Mouse (Mus musculus): ENCODE results near the gene Ptprn. TPM values are rescaled to one million over a fixed set of nuclear protein-coding genes. Genes with fewer than 3 reads are reported as not detected.
A peak's percentile ranks its signal among the peaks of the same experiment; 100 is the strongest.

Gene Ptprn
- total RNA-seq, 2 experiments from 2014 or later = 372 to 375 TPM

DNA sequence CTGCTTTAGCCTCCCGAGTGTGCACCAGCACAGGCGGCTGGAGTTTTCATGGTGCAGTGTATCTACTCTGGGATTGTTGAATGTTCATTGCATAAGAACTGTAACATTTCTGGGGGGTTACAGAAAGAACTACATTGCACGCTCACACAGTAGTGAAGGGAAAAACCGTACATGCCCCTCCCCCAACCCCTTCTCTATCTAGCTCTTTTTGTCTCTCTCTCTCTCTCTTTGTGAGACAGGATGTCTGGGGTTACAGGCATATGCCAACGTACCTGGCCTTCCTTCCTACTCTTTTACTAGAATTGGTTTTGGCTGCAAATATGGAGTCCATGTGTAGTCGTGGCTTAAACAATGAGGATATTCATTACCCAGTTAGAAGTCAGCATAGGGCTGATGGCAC is 41.4 kb downstream of the Ptprn start:
- DNase-seq = no peak

DNA sequence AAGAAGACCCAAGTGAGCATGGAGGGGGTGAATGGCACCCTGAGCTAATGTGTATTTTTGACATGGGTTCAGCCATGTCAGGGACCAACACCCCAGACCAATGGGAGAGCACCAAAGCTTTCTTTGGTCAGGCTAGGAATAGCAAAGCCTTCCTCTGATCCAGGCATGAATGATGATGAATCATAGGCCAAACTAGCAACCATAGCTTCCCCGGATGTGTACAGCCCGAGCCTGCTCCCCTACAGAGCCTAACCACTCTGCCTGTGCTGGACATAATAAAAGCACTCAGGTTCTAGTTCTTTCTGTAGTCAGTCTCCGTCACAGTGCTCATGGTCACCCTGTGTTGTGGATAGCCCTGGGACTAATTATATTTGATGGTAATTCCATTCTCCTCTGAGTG is 42.8 kb downstream of the Ptprn start:
- DNase-seq = no peak

- no peak for DNase-seq
Measured at GRCm38 (mm10) chr1:75219531-75219930, 44.8 kb downstream of the Ptprn start, which contains the start of gene Tuba4a. TSS of gene Tuba4a (minus strand) at chr1:75219865.

DNA sequence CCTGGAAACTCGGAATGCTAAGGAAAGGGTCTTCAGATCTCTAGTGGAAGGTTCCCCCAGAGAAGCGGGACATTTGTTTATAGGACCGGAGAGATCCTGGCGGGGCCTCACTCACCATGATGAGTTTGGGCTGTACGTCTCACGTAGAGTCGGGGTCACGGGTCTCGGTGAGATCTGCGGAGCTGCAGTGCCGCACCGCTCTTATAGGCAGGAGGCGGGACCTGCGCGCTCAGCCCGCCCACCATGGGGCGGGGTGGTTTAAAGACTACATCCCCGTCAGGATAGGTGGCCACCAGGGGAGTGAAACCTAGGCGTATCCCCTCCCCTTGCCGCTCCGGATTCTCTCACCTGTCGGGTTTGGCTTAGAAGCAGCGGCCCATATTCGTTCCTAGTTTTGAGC is 45.2 kb downstream of the Ptprn start:
- DNase-seq = peak; percentile 90 to 91

DNA sequence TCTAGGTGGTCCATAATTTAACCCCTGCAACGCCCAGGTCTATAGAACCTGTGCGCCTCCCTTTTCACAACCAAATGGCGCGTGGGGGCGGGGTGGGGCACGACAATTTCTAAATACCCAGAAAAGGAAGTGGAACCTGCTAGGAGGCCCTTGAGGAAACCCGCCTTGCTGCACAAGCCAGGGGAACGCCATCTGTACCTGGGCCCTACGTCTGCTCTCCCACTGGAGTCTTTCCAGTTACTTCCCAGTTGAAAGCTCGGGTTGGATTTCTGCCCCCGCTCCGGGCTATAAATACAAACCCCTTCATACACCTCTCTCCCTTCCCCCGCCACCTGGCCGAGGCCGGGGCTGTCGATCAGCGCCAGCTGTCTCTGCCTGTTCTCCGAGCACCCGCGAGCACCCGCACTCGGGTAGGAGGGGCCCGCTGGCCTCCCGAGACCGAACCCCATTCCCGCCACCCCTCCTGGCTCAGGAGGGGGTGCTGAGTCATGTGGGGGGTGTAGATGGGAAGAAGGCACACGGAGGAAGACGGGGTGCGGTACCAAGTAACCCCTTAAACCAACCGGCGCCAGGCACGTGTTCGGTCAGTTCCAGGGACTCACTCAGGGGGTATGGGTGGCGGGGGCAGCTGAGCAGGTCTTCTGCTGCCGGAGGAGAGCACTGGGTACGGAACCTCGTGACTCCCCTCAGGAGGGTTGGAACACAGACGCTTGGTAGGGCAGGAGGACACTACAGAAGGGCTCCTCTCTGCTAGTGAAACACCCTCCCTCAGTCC is 45.9 kb downstream of the Ptprn start:
- DNase-seq = peak; percentile 55 to 61

DNA sequence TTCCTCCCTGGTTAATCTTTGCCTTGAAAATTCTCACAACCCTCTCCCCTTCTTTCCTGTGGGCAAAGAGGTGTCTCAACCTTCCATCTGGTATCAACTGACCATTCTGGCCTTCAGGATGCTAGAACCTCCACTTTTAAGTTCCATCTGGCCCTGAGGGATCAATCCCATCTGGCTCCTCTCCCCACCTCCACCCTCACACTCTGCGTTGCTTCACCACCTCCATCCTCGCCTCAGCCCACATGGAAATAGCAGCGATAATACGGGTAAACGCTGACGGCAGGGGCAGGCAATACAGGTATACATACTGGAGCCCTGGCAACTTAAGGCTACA is 46.4 kb downstream of the Ptprn start:
- peak in 1 of 2 experiments; percentile 45 for DNase-seq

DNA sequence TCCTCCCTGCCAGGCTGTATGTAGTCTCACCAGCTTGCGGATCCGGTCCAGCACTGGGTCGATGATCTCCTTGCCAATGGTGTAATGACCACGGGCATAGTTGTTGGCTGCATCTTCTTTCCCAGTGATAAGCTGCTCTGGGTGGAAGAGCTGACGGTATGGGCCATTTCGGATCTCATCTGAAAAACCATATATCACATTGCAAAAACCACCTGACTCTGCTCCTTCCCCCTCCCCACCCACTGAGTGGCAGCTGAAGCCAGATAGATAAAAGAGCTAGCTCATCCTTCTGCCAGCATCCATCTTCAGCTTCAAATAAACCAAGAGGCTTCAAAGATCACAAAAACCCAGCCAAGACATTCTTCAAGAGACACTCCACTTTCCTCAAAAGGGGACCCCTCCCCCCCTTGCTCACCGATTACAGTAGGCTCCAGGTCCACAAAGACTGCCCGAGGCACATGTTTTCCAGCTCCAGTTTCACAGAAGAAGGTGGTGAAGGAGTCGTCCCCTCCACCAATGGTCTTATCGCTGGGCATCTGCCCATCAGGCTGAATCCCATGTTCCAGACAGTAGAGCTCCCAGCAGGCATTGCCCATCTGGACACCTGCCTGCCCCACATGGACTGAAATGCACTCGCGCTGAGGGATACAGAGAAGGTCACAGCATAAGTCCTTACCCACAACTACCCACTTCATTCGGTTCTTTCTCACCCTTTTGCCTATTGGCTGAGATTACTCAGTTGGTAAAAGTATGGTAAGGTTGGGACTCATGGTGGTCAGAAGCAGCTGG is 47.3 kb downstream of the Ptprn start:
- DNase-seq = peak in 1 of 2 experiments; percentile 9

- DNase-seq = peak in 1 of 2 experiments; percentile 9
Measured at GRCm38 (mm10) chr1:75215785-75216184, 48.5 kb downstream of the Ptprn start.

DNA sequence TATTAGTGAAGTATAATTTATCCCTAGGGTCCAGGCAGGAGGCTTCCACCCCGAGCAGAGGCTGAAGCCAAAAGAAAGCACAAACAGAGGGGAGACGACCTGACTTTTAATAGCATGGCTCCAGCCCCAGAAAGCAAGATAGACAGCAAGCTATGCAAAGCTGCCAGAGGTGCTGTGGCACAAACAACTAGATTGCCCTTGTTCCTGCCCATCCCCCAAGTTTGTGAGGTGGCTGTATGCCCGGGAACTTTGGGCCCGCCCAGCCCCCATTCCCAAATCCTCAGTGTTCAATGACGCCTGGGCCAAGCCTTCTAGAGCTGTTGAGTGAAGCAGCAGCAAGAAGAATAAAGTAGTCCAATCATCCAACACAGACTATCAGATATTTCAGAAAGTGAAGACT is 49.4 kb downstream of the Ptprn start:
- peak; percentile 65 to 69 for DNase-seq

- DNase-seq = peak in 1 of 2 experiments; percentile 5
Measured at GRCm38 (mm10) chr1:75214442-75214841, 49.9 kb downstream of the Ptprn start.

- DNase-seq = no peak
Measured at GRCm38 (mm10) chr1:75213096-75213495, 51.2 kb downstream of the Ptprn start.

DNA sequence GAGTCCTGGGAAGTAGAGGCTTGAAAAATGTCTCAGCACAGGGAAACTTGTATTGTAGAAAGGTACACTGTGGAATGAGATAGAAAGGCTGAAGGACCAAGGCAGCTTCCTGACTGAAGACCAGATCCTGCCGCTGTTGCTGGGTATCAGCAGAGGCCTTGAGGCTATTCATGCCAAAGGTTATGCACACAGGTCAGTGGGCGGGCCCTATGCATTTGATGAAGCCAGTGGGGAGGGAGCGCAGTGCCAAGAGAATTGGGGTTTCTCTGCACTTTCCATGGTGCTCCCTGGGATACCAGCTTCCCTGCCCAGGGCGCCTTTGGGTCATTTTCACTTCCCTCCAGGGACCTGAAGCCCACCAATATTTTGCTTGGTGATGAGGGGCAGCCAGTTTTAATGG is 51.8 kb downstream of the Ptprn start:
- DNase-seq = no peak

DNA sequence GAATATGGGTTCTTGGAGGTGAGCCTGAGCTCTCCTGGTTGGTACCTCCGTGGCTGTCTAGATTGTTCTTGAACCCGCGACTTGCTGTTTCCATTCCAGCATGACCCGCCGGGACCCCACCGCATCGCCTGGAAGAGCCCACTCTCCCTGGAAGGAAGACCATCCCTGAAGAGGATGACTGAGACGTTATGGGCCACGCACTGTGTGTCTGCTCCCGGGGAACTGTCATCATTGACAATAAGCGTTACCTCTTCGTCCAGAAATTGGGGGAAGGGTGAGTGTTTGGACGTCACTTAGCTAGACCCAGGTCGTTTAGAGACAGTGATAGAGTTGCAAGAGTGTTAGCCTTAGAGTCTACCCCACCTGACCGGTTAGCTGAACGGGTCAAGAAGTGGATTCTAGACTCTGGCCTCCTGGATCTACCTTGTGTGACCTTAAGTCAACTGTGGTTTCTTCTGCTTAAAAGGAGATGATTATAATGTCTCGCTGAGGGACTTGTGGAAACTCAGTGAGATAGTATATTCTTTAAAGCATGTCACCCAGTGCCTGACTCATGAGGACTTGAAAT is 53.1 kb downstream of the Ptprn start:
- DNase-seq = no peak

GRCm38 (mm10) chr1:75210136-75211087 is 53.9 kb downstream of the Ptprn start, which contains the start of the genes Glb1l and Stk16:
TSS of gene Glb1l (minus strand) at chr1:75210813.
TSS of gene Stk16 (plus strand) at chr1:75210838.
- peak; percentile 95 to 96 for DNase-seq

DNA sequence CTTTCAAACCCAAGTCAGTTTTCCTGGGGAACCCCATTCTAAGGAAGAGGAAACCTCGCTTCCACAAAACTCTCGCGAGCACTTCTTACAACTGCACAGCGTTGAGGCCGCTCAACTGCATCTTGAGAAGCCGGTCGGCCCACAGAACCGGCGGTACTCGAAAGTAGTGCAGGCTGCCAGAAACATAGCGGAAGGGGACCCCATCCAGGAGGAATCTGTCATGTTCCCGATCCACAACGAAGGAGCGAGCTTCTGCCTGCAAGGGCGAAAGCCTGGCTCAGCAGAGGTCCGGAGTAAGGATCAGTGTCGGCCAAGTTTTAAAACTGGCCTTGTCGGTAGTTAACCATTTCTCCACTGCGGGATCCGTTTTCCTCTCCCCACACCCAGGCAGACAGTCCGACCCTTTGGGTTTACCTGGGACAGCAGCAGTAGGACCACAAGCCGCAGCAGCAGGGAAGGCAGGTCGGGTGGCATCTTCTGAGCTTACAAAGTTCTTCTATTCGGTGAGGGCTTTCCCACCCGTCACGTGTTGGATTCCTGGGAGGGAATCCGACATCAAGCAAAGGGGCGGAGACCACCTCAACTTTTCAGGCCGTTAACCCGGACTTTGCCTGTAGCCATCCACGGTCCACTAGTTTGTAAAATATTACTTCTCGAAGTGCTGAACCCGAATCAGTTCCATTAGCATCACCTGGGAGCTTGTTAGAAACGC is 55.2 kb downstream of the Ptprn start:
- no peak for DNase-seq

DNA sequence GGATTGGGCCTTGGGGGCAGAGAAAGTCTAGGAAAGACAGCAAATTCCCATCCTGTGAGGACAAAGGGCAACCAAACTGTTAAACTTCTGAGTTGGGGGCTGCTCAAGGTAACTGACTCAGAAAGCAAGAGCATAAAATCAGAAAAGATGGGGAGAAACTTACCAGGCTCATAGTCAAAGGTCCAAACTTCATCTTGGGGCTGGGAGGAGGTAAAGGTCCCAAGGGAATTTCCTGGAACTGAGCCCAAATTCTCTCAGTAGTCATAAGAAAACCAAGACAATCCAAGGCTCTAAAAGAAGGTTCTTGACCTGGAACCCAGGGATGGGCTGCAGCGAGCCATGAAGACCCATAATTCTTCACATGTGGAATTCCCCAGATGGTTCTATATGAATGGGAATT is 63.1 kb downstream of the Ptprn start:
- DNase-seq = no peak

Small RNA genes within 50 kb of the gene (microRNA-seq; reads per million reads assigned to microRNA genes)
- 0 reads per million in 2 experiments for gene Gm27943

Other genes starting within 250 kb of the Ptprn start
- gene Nhej1, start 139.3 kb downstream of the Ptprn start, total RNA-seq (2021) = 1 to 10 TPM; 2.1 to 2.7 TPM
- gene Slc23a3, start 130.6 kb downstream of the Ptprn start, total RNA-seq (2021) = under 1 TPM; 0.23 to 0.27 TPM
- 10 to 100 TPM; 26.9 to 33.0 TPM for gene Cnppd1, start 121.8 kb downstream of the Ptprn start, total RNA-seq (2021)
- gene Retreg2, start 121.7 kb downstream of the Ptprn start, total RNA-seq (2021) = 100 to 1,000 TPM; 177 to 178 TPM
- gene Zfand2b, start 95.9 kb downstream of the Ptprn start, total RNA-seq (2021) = 10 to 100 TPM; 31.2 to 36.2 TPM
- gene Abcb6, start 84.1 kb downstream of the Ptprn start, total RNA-seq (2021) = 10 to 100 TPM; 26.1 to 27.2 TPM
- 10 to 100 TPM; 25.4 to 28.1 TPM for gene Ankzf1, start 72.4 kb downstream of the Ptprn start, total RNA-seq (2021)
- gene Atg9a, start 72.3 kb downstream of the Ptprn start, total RNA-seq (2021) = 100 to 1,000 TPM; 113 to 114 TPM
- 10 to 100 TPM; 13.0 to 19.1 TPM for gene Glb1l, start 53.7 kb downstream of the Ptprn start, total RNA-seq (2021)
- 10 to 100 TPM; 88.0 to 89.0 TPM for gene Stk16, start 53.7 kb downstream of the Ptprn start, total RNA-seq (2021)
- gene Tuba4a, start 44.6 kb downstream of the Ptprn start, total RNA-seq (2021) = 100 to 1,000 TPM; 517 to 555 TPM
- not detected for gene A630095N17Rik, start 32.4 kb downstream of the Ptprn start, total RNA-seq (2021)
- gene Dnajb2, start 28.1 kb downstream of the Ptprn start, total RNA-seq (2021) = 10 to 100 TPM; 74.3 to 75.8 TPM
- gene Resp18, start 13.9 kb upstream of the Ptprn start, total RNA-seq (2021) = 100 to 1,000 TPM in 1 of 2 experiments, 10 to 100 TPM in 1; 81.7 to 106 TPM
- 10 to 100 TPM; 39.4 to 46.7 TPM for gene Dnpep, start 53.5 kb upstream of the Ptprn start, total RNA-seq (2021)
- 1 to 10 TPM in 1 of 2 experiments, under 1 TPM in 1; 0.72 to 1.1 TPM for gene Des, start 95.8 kb upstream of the Ptprn start, total RNA-seq (2021)
- gene Speg, start 110.8 kb upstream of the Ptprn start, total RNA-seq (2021) = 100 to 1,000 TPM; 166 to 180 TPM
- 10 to 100 TPM; 63.6 to 73.5 TPM for gene Gmppa, start 171.4 kb upstream of the Ptprn start, total RNA-seq (2021)
- gene Asic4, start 185.9 kb upstream of the Ptprn start, total RNA-seq (2021) = 1 to 10 TPM; 6.5 to 7.4 TPM
- gene Chpf, start 214.8 kb upstream of the Ptprn start, total RNA-seq (2021) = 10 to 100 TPM; 76.8 to 82.8 TPM
- 10 to 100 TPM; 68.8 to 71.4 TPM for gene Tmem198, start 215.0 kb upstream of the Ptprn start, total RNA-seq (2021)
- 10 to 100 TPM; 24.1 to 26.3 TPM for gene Obsl1, start 241.9 kb upstream of the Ptprn start, total RNA-seq (2021)
- 10 to 100 TPM; 16.4 to 16.6 TPM for gene Inha, start 242.6 kb upstream of the Ptprn start, total RNA-seq (2021)